Mouse (Mus musculus) forebrain, embryonic 13.5 days (tissue): ENCODE measurements around the gene Senp1. TPM values are rescaled to one million over a fixed set of nuclear protein-coding genes. Genes with fewer than 3 reads are reported as not detected.

Source experiments
- ATAC-seq: fragments of 200-750 bp; cut with Nextera tagmentation; 2 replicates; pipeline ENCODE4 v1.8.0; 2017
- H3K27ac ChIP-seq: fragments of 300-500 bp; sonication (generic); 2 replicates; pipeline ENCODE4 v1.5.1; 2015; ENCODE audit warnings: inconsistent platforms, mild to moderate bottlenecking, moderate library complexity
- H3K27me3 ChIP-seq: fragments of 300-500 bp; sonication (generic); 2 replicates; pipeline ENCODE4 v1.6.1; 2015; ENCODE audit warnings: mild to moderate bottlenecking, inconsistent platforms
- H3K36me3 ChIP-seq: fragments of 300-500 bp; sonication (generic); 2 replicates; pipeline ENCODE4 v1.6.1; 2015; ENCODE audit warnings: mild to moderate bottlenecking, inconsistent platforms; ENCODE audit not compliant: poor library complexity, severe bottlenecking
- H3K4me1 ChIP-seq: fragments of 300-500 bp; sonication (generic); 2 replicates; pipeline ENCODE4 v1.6.1; 2015; ENCODE audit warnings: inconsistent platforms
- H3K4me2 ChIP-seq: fragments of 300-500 bp; sonication (generic); 2 replicates; pipeline ENCODE4 v1.6.1; 2015; ENCODE audit warnings: inconsistent platforms, mild to moderate bottlenecking, moderate library complexity
- H3K4me3 ChIP-seq: fragments of 300-500 bp; sonication (generic); 2 replicates; pipeline ENCODE4 v1.5.1; 2015; ENCODE audit warnings: mild to moderate bottlenecking, inconsistent platforms
- H3K9ac ChIP-seq: fragments of 300-500 bp; sonication (generic); 2 replicates; pipeline ENCODE4 v1.6.1; 2015; ENCODE audit warnings: mild to moderate bottlenecking, inconsistent platforms
- H3K9me3 ChIP-seq: fragments of 300-500 bp; sonication (generic); replicated peaks from 2 replicates; pipeline ENCODE4 v1.6.1; 2016; ENCODE audit warnings: inconsistent platforms
- WGBS: fragments of 180-500 bp; shearing (Covaris S2); methylation state at CpG from one replicate; pipeline ENCODE4 v1.1.7; 2015; 5-methylcytosine and 5-hydroxymethylcytosine counted together
- polyA plus RNA-seq: library from polyadenylated mRNA; unstranded; fragments of >200 nt; fragmentation: Nextera tagmentation; extraction: Ambion mirVana; gene quantifications from 2 replicates; pipeline ENCODE4 v1.2.1, GENCODE M21; 2015

The Senp1 gene
- polyA plus RNA-seq, 1 experiment from 2014 or later: 26.7 TPM

DNA sequence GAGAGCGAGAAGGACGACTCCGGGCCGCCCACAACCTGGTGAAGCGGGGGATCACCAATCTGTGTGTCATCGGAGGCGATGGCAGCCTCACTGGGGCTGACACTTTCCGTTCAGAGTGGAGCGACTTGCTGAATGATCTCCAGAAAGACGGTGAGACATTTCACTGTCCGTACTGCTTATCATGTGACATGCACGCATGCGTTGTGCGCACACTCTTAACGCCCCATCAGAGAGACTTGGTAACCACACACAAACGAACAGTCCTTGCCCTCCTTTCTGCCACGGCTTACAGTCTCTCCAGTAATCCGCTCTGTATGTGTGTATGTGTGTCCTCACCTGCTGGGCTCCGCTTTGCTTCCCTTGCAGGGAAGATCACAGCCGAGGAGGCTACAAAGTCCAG is 27.3 kb upstream of the Senp1 start:
- Histone ChIP-seq H3K4me3 (no peak overlapping the region), H3K27me3 (no peaks in the 10 kb centered on the region), H3K36me3 (peaks cover 92% of the 10 kb centered on the region), H3K9me3 (no peaks in the 10 kb centered on the region), H3K27ac (no peak overlapping the region), H3K4me2 (no peak overlapping the region), H3K9ac (no peak overlapping the region), H3K4me1 (no peaks in the 10 kb centered on the region)
- 95% methylated on average over 20 of the region's 20 CpGs for WGBS
- ATAC-seq: no peak

- Histone ChIP-seq H3K4me1 (no peaks in the 10 kb centered on the region), H3K9ac (no peak overlapping the region), H3K4me3 (no peak overlapping the region), H3K9me3 (no peaks in the 10 kb centered on the region), H3K27ac (no peak overlapping the region), H3K27me3 (no peaks in the 10 kb centered on the region), H3K36me3 (peaks cover 85% of the 10 kb centered on the region), H3K4me2 (no peak overlapping the region)
- no peak for ATAC-seq
- 91% methylated on average over 12 of the region's 12 CpGs for WGBS
Measured at GRCm38 (mm10) chr15:98119363-98119762, 25.8 kb upstream of the Senp1 start.

DNA sequence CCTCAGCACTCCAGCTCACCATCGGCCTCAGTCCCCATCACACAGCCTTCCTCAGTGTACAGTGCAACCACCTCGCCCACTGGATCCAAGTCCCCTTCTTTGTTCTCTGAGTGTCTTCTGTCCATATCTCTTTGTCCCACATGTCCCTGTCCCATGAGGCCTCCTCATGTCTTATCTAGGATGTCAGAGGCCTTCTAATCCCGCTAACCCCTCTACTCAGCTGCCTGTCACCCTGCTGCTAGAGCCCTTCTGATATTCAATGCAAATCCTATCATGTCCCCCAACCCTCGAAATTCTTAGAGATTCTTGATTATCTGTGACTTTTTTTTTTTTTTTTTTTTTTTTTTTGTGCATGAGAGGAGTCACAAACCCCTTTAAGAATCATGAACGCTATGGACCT is 22.7 kb upstream of the Senp1 start:
- Histone ChIP-seq H3K9ac (no peak overlapping the region), H3K27ac (no peak overlapping the region), H3K4me2 (no peak overlapping the region), H3K4me1 (no peaks in the 10 kb centered on the region), H3K4me3 (no peak overlapping the region), H3K9me3 (no peaks in the 10 kb centered on the region), H3K27me3 (no peaks in the 10 kb centered on the region), H3K36me3 (peaks cover 71% of the 10 kb centered on the region)
- WGBS: 90% methylated on average over 5 of the region's 5 CpGs
- ATAC-seq: no peak

GRCm38 (mm10) chr15:98115779-98116163 is 22.2 kb upstream of the Senp1 start:
- H3K9me3 ChIP-seq: no peaks in the 10 kb centered on the region
- H3K27ac ChIP-seq: no peak overlapping the region
- peaks cover 65% of the 10 kb centered on the region for H3K36me3 ChIP-seq
- H3K4me1 ChIP-seq: no peaks in the 10 kb centered on the region
- H3K27me3 ChIP-seq: no peaks in the 10 kb centered on the region
- no peak overlapping the region for H3K9ac ChIP-seq
- no peak for ATAC-seq
- WGBS: 93% methylated on average over 9 of the region's 9 CpGs
- no peak overlapping the region for H3K4me3 ChIP-seq
- H3K4me2 ChIP-seq: no peak overlapping the region

DNA sequence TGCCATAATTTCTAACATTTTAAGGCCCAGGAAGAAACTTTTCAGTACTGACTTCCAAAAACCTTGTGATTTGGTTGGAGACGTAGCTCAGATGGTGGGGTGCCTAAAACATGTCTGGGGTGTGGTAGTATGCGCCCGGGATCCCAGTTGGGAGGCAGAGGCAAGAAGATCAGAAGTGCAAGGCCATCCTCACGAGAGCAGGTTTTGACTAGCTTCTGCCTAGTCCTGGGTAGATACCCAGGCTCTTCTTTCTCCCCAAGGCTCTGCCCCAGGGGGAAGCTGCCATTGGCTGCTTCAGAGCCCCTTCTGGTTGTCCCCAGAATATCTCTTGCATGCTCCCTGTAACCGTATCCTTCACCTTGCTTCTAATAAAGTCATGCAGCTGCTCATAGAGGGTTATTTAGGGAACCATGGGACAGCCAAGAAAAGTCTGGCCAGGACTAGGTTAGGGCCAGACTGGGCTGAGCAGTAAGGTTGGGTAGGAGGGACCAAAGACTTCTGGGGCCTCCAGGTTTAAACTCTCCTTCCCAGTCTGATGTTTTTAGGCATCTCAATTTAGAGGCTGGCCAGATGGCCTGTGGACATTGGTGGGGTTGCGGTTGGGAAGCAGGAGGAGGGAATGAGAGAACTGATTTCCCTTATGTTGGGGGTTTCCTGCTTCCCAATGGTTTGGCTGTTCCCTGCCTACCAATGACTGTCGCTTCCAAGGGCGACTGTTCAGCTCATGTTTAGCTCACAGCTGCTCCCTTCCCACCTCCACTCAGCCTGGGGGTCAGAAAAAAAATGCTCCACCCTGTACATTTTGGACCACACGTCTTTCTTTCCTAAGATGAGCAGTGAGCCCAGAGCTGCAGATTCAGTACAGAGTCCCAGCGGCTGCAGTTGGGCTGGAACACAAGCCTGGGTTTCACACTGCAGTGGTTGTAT is 21.6 kb upstream of the Senp1 start:
- H3K4me1 ChIP-seq: peaks cover 4% of the 10 kb centered on the region
- 88% methylated on average over 10 of the region's 10 CpGs for WGBS
- no peaks in the 10 kb centered on the region for H3K27me3 ChIP-seq
- no peak overlapping the region for H3K9ac ChIP-seq
- H3K36me3 ChIP-seq: peaks cover 59% of the 10 kb centered on the region
- ATAC-seq: no peak
- no peak overlapping the region for H3K4me3 ChIP-seq
- no peaks in the 10 kb centered on the region for H3K9me3 ChIP-seq
- no peak overlapping the region for H3K4me2 ChIP-seq
- H3K27ac ChIP-seq: no peak overlapping the region

DNA sequence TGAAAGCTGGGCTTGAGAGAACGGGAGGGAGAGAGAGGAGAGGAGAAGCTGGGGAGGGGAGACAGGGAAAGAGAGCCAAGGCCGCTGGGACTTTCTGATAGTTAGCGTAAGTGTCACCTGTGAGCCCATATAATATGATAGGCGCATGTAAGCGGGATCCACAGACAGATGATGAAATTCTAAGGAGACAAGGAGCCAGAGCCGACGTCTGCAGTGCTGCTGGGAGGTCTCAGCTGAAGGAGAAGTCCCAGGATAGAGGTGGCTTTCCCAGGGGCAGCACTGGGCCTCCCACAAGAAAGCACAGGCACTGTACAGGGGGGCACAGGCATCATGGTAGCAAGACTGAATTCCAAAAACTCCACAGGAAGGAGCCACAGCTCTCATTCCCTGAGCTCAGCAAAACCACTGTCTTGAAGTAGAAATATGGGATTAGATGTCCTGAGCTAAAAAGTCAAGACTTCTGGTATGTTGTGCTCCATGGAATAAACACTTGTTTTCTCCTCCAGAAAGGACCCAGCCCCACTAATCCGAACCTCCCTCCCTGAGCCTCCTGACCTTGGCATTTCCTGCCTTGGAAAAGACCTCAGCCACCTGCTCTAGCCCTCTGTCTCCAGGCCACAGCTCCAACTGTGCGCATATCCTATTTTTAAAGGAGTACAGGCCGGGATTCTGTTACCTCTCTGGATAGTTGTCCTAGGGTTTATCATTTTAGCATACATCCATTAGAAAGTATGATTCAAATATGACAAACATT is 20.7 kb upstream of the Senp1 start:
- ATAC-seq: no peak
- Histone ChIP-seq H3K4me2 (no peak overlapping the region), H3K4me3 (no peak overlapping the region), H3K36me3 (peaks cover 50% of the 10 kb centered on the region), H3K27ac (no peak overlapping the region), H3K4me1 (peaks cover 11% of the 10 kb centered on the region), H3K9ac (no peak overlapping the region), H3K9me3 (no peaks in the 10 kb centered on the region), H3K27me3 (no peaks in the 10 kb centered on the region)
- 83% methylated on average over 10 of the region's 10 CpGs for WGBS

- Histone ChIP-seq H3K4me1 (peaks cover 26% of the 10 kb centered on the region), H3K4me3 (no peak overlapping the region), H3K9ac (no peak overlapping the region), H3K27me3 (no peaks in the 10 kb centered on the region), H3K36me3 (peaks cover 30% of the 10 kb centered on the region), H3K27ac (no peak overlapping the region), H3K4me2 (no peak overlapping the region), H3K9me3 (no peaks in the 10 kb centered on the region)
- WGBS: 82% methylated on average over 5 of the region's 5 CpGs
- no peak for ATAC-seq
Measured at GRCm38 (mm10) chr15:98111791-98112190, 18.2 kb upstream of the Senp1 start.

DNA sequence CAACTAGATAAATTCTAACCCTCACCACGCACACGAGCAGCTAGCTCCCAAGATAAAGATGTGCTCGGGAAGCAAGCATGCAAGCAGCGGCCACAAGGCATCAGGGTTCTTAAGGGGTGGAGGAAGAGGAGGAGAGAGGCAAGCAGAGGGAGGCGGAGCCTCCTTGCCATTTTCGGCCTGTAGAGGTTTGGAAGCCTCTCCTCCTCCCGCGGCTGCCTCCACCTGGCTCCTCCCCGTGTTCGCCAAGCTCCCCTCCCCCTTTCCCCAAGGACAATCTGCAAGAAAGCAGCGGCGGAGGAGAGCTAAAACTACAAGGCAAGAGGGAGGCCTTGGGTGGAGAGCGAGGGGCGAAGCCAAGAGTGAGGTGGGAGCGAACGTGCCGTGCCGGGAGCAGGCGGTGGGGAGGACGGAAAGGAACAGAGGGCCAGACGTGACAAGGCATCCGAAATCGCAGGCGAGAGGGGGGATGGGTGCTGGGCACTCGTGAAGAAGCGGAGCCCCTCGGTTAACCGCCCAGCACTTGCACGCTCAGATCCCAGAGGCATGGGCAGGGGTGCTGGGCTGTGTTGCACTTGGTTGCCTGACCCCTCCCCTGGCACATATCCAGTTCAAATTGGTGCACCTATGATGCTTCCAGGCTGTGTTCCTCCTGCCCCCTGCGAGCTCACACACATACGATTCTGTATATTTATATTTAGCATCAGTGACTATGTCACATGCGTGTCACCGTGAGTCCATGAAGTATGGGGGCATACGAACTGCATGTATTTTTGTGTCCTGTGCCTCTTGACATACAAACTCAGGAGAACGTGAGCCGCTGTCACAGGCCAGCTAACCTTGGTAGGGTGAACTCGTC is 15.0 kb upstream of the Senp1 start:
- WGBS: 4% methylated on average over 37 of the region's 37 CpGs
- peak overlapping the region; percentile 79 for H3K27ac ChIP-seq
- peaks cover 10% of the 10 kb centered on the region for H3K36me3 ChIP-seq
- peak; percentile 98 for ATAC-seq
- H3K4me1 ChIP-seq: peaks cover 26% of the 10 kb centered on the region
- H3K9ac ChIP-seq: peak overlapping the region; percentile 79
- H3K4me2 ChIP-seq: peak overlapping the region; percentile 73
- no peaks in the 10 kb centered on the region for H3K9me3 ChIP-seq
- no peaks in the 10 kb centered on the region for H3K27me3 ChIP-seq
- peak overlapping the region; percentile 63 for H3K4me3 ChIP-seq

GRCm38 (mm10) chr15:98107703-98108296 is 14.3 kb upstream of the Senp1 start:
- H3K4me1 ChIP-seq: peaks cover 26% of the 10 kb centered on the region
- peak overlapping the region; percentile 73 for H3K4me2 ChIP-seq
- ATAC-seq: no peak; the same call in 1 of the 2 replicates
- peak overlapping the region; percentile 79 for H3K9ac ChIP-seq
- peak overlapping the region; percentile 63 for H3K4me3 ChIP-seq
- peaks cover 8% of the 10 kb centered on the region for H3K36me3 ChIP-seq
- peak overlapping the region; percentile 79 for H3K27ac ChIP-seq
- no peaks in the 10 kb centered on the region for H3K27me3 ChIP-seq
- WGBS: 32% methylated on average over 11 of the region's 11 CpGs
- no peaks in the 10 kb centered on the region for H3K9me3 ChIP-seq

GRCm38 (mm10) chr15:98107230-98107629 is 13.7 kb upstream of the Senp1 start:
- H3K4me3 ChIP-seq: no peak overlapping the region
- H3K27ac ChIP-seq: no peak overlapping the region; the same call in 1 of the 2 replicates
- no peaks in the 10 kb centered on the region for H3K27me3 ChIP-seq
- H3K9me3 ChIP-seq: no peaks in the 10 kb centered on the region
- peaks cover 3% of the 10 kb centered on the region; the same call in 1 of the 2 replicates for H3K36me3 ChIP-seq
- 71% methylated on average over 6 of the region's 6 CpGs for WGBS
- H3K4me1 ChIP-seq: peaks cover 26% of the 10 kb centered on the region
- no peak for ATAC-seq
- H3K9ac ChIP-seq: no peak overlapping the region
- no peak overlapping the region for H3K4me2 ChIP-seq

DNA sequence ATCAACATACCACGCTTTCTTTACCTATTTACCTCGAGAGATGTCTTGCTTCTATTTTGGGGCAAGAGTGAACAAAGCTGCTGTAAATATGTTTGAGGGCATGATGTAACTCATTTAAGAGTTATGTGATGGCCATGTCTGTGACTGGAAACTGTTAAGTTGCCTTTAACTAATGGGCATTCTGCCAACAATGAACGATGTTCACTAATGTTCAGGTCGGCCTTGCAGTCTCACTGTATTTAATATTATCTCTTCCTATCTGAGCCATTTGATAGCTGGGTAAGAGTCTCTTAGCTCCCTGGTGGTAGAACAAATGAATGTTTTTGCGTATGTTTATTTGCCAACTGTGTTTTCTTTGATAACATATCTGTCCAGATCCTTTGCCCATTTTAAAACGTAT is 13.0 kb upstream of the Senp1 start:
- Histone ChIP-seq H3K4me3 (no peak overlapping the region), H3K4me2 (no peak overlapping the region), H3K9me3 (no peaks in the 10 kb centered on the region), H3K27ac (no peak overlapping the region), H3K36me3 (no peaks in the 10 kb centered on the region), H3K9ac (no peak overlapping the region), H3K4me1 (peaks cover 26% of the 10 kb centered on the region), H3K27me3 (no peaks in the 10 kb centered on the region)
- ATAC-seq: no peak
- WGBS: 83% methylated on average over 6 of the region's 6 CpGs
